Mouse (Mus musculus) liver, postnatal 0 days (tissue): ENCODE data around the gene 9230102O04Rik.

Source experiments
- CTCF ChIP-seq: sonication (generic); IDR thresholded peaks from 2 replicates; pipeline ENCODE4 v1.5.1; 2016; ENCODE audit warnings: antibody characterized with exemption, low read depth
- EP300 ChIP-seq: IDR thresholded peaks from 2 replicates; pipeline ENCODE4 v1.6.1; 2016; ENCODE audit warnings: antibody characterized with exemption, low read depth, mild to moderate bottlenecking

DNA sequence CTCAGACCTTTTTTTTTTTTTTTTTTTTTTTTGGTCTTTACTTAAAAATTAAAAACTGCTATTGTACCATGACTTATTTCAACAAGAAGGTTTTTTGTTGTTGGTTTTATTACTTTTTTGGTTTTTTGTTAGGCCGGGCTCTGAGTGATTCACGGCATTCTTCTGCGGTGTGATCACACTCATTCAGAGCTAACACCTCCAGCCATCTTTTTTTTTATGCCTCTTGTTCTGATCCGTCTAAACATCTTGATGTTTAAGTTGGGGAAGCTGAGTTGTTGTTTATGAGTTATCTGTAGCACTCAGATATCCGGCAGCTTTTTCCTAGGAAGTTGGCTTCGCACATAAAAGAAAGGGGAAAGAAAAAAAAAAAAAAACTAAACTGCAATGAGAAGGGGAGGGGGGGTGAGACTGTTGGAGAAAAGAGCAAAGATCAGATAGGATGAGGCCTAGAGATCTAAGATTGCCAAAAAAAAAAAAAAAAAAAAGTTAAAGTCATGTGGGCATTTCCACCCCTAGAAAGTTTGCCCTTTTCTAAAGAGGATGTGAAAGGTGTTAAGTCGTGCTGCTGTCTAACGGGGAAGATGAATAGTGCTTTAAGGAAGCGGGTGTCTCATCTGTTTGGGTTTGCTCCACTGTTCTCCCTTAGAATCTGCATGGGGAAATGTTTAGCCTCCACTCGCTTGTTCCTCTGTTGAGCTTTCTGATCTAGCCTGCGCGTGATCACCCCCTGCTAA lies 22.1 kb downstream of the 9230102O04Rik start:
- TF ChIP-seq CTCF (no peak), EP300 (no peak)
